Mouse (Mus musculus): ENCODE measurements at regions not wholly inside any gene's neighbourhood (a gene's known extent, or its start where the extent isn't known, plus 50 kb on each side); places are given as distances from the start of the nearest gene placed in this dataset.

DNA sequence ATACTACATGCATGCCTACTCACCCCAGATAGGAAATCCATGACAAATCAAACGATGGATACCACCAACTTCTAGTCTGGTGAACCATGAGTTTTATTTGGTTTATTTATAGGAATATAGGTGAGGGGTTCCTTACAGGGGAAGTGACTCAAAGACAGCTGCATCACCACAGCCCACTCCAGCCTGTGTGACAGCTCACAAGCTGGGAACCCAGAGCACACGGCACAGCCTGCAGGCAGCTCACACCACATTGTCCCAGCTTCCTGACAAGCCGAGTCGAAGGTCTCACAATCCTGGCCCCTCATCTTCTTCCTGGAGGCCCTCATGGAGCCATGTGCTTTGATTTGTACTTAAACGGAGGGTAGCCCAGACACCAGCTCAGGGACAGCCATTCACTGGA lies 214.7 kb downstream of the Cog6 start:
- DNase-seq (ENCODE audit: low spot score): no peak

DNA sequence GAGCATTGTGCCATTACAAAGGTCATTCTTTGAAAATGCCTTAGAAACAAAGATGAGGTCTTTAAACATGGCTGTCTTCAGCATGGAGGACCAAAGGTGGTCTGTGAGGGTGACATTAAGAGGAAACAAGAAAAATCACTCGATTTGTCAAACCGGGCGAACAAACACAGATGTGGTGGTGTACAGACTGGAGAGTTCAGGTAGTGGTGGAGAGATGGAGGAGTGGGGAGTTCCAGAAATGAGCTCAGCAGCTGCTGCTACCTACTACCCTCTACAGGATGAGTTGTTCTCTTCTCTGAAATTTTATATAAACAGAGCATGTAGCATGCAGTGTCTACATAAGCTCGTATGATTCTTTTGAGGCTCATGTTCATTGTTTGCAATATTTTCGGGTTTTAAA lies 215.6 kb downstream of the Cog6 start:
- no peak for DNase-seq (ENCODE audit: low spot score)

DNA sequence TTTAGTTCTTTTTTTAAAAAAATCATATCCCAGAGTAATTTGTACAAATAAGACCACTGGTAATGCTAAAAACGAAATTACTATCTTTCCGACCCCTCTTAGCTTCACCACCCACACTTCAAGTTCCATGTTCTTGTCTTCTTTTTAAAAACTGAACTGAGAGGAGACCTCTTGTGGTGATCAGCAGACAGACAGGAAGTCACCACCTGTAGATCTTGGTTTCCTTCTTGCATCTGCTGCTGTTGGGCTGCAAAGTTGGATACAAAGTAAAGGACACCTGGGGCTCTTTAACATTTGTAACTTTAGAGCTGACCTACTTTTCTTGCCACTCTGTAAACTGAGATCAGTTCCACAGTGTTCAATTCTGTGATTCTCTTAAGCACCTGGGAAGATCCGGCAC lies 216.4 kb downstream of the Cog6 start:
- no peak for DNase-seq (ENCODE audit: low spot score)

DNA sequence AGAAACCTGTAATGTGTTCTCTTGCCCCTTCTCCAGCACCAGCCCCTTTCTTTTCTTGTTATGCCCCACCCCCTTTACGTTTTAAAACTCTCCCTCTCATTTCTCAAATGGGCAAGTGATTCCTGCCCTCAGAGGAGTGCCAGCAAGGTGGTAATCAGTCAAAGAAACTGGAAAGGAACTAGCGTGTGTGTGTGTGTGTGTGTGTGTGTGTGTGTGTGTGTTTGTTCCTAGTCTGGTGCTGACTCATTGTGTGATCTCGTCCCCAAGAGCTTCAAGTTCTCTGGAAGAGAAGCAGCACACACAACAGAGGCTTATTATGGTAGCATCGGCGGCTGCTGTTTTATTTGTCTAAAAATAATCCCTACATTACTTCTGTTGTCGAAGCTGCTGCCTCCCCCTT lies 219.2 kb downstream of the Cog6 start:
- peak; percentile 21 for DNase-seq (ENCODE audit: low spot score)

DNA sequence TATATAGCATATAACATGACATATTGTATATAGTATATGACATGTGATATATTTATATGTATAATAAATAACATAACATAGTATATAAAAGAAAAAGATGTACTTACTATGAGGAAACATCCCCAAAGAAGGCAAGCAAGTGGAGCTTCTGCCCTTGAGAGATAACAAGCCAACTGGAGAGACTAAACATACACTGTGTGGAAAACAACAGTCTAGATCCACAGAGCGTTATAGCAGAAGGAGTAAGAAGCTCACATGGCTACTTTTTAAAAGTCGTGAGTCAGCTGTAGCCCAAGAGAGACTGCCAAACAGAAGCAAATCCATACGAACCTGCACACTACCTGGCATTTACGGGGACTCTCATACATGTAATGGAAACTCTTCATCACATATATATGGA lies 219.9 kb downstream of the Cog6 start:
- DNase-seq (ENCODE audit: low spot score): no peak

DNA sequence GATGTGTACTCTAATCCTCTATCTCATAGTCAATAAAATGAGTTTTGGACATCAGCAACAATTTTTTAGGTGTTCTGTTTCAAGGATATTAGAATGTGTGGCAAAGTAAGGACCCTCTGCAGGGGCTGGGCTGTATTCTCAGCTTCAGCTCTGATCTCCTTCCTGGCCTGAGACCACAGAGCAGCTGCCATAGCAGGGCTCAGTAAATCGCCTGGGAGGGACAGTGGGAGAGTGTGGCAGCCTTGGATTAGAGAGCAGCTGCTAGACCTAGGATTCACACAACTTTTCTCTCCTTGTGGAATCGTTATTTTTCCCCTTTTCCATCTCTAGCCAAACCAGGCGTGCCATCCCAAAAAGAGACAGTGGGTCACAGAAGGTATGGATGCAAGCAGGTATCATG lies 222.8 kb downstream of the Cog6 start:
- no peak for DNase-seq (ENCODE audit: low spot score)

DNA sequence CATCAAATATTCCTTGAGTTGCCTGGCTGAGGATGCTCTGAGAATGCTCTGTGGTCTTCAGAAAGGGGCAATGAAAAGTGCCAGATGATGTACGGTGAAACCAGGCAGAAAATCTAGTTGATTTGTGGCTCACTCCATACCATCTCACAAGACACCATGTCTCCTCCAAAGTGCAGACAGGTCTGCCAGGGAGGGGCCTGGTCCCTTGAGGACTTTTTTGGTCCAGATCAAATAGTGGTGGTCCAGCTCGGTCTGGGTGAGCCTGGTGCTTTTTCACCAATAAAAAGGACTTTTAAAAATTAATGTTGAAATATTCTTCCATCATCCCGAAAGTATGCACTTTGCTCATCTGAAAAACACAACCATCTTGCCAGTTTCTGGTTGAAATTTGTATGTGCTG lies 224.2 kb downstream of the Cog6 start:
- no peak for DNase-seq (ENCODE audit: low spot score)

DNA sequence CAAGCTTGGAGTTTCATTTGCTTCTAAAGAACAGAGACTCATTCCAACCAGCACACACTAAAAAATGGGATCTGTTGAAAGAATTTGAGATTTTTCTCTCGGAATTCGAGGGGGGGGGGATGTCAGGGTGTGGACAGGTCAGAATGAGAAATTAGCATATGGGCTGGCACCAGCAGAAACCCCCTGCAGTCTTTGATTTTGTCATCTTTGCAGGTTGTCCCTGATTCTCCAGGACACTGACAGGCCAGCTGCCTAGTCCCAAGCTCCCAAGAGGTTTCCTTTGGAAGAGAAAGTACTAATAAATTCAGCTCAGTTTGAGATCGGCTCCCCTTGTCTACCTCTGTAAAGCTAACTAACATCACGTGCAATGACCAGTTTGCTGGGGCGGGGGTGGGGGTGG lies 224.9 kb downstream of the Cog6 start:
- DNase-seq (ENCODE audit: low spot score): no peak

DNA sequence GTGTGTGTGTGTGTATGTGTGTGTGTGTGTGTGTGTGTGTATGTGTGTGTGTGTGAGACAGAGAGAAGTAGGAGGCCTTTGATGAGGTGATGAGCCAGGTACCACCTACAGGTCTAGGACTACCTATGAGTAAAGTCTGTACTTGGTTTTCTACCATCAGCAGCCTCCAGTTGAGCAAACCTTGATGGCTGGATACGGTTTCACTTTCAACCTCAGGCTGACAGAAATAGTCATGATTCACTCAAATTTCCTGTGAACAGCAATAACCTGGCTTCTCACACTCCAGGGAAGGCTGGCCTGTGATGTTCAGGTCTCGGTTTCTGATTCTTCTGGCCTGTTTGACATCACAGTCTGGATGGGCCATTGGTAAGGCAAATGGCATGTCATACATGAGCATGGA lies 226.1 kb downstream of the Cog6 start:
- DNase-seq (ENCODE audit: low spot score): no peak

DNA sequence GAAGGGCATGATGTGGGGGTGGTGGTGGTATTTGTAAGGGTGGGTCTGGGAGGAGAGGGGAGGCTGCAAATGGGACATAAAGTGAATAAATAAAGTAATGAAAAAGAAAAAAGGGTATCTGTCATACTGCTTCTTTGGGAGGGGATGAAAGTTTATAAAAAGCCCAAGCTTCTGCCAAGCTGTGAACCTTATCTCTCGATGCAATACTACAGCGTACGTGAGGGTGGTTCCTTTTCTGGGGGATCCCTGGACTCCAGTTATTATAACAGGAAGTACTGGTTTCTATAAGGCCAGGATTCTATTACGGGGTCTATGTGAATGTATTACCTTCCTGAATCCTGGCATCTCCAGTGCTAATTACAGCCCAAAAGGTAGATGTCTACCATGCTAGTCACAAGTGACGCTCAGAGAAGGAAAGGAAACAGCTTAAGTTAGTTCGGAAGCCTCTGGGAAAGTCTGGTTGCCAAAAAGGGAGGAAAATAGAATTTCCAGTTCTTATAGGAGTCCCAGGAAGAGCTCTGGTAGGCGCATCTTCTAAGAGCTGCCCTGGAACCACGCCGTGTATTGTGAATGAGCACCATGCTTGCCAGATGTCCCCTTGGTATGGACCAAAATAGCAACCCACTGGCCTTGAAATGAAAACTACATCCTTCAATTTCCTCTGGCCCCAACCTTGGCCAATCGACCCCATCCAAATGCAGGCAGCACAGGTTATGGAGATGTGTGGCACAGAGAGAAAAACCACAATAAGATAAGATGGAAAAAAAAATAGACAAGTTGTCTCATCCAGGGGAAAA lies 228.9 kb downstream of the Cog6 start:
- no peak for DNase-seq (ENCODE audit: low spot score)

DNA sequence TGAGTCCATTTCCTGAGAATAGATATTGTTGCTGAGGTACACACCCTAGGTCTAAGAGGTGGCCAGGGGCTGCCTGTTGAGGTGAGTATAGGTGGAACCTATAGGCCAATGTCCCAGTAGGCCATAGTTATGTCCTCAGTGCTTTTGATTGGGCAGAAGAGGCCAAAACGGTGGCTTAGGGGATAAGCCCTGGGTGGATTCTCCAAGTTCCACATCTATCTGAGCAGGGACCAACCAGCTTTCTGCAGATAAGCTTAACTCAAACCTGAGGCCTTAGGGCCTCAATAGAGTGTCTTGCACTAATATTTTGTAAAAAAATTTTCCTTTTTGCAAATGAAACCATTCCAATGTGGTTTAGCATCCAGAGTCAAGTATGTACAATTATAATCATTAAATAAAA lies 231.4 kb downstream of the Cog6 start:
- DNase-seq (ENCODE audit: low spot score): no peak

DNA sequence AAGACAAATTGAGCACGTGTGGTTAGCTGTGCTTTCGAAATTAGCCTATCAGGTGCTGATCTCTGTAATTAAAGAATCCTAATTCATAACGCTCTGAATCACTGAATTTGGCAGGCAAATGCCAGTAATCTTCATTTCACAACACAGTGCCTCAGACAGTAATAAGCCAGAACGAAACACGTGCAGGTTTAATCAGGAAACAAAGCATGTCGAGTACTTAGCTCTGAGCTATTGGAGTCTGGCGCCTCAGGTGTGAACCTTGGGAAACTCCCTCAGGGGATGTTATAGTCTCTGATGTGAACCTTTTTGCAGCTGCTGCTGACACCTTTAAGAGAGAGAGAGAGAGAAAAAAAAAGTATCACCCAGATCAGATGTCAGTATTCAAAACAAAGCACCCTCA lies 232.6 kb downstream of the Cog6 start:
- no peak for DNase-seq (ENCODE audit: low spot score)

DNA sequence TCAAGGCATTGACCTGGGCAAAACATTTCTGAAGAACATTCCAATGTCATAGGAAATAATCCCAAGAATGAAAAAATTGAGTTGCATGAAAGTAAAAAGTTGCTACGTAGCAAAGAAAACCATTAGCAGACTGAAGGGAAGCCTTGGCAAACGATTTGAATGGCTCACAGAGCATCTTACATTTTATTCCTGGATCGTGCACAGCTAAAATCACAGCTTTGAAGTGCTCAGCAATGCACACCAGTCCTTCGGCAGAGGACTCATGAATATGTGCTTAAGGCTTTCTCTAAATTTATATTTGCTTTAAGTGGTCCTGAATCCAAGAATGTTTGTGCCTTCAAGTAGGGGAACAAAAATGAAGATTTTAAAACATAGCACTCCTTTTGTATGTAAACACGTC lies 234.5 kb downstream of the Cog6 start:
- no peak for DNase-seq (ENCODE audit: low spot score)

DNA sequence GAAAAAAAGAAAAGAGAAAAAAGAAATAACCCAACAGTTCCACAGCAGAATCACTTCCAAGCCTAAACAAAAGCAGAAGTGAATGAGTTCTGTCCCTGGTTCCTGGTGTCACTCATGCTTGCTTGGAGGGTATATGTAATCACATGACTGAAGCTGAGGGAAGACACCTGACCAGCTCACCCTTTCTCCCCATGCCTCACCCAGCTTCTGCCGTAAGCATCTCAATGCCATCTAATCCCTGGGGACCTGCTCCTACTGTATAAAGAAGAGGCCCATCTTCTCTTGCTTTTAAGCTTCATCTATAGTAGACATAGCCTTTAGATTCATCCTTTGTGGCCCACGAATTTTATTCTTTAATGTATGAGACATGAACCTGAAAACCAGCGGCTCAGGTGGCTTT lies 235.5 kb downstream of the Cog6 start:
- no peak for DNase-seq (ENCODE audit: low spot score)

DNA sequence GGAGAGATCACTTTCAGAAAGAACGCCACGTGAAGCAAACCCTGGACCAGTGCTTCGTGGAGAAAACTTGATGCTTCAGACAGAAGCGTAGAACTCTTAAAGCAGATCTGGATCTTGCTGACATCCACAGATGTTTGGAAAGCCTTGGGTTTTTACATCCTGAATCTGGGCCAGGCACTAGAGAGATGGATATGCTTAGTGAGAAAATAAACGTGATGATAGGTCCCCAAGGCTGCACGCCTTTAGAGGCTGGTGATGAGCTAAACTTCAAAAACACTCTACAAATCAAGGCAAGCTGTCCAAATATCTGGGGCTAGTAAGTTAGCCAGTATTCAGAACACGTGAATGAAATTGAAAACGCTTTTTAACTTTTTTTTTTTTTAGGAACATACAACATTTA lies 236.7 kb downstream of the Cog6 start:
- DNase-seq (ENCODE audit: low spot score): no peak

DNA sequence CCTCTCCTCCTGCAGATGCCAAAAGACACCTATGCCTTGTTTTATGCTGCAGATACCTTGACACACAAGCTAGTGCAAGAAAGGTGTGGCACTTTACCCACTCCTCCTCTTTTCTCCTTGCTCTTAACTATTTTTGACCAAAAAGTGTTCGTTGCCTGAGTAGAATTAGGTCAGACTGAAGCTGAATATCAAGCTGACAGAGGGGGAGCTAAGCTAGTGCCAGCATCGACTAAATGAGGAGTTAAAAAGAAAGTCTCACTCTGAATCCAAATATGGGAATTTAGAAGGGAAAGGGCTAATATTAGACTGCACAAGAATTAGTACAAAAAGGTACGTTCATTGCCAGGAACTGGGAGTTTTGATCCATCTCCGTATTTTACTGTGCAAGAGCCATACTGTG lies 241.2 kb downstream of the Cog6 start:
- DNase-seq (ENCODE audit: low spot score): no peak

DNA sequence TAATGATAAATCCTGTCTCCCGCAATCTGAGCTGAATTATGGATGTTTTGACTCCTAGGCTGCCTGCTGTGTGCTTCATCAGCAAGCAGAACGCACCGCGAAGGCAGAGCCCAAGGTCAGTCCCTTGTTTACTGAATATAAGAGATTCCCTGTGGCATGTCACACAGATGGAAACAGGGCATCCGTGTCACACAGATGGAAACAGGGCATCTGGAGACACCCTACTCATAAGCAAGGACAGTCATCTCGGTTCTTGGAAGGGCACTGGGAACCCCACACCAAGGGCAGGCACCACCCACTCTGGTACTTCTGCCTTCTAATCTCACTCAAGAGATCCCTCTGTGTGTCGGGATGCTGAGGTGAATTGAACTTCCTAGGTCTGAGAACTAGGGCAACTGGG lies 241.9 kb downstream of the Cog6 start:
- no peak for DNase-seq (ENCODE audit: low spot score)

DNA sequence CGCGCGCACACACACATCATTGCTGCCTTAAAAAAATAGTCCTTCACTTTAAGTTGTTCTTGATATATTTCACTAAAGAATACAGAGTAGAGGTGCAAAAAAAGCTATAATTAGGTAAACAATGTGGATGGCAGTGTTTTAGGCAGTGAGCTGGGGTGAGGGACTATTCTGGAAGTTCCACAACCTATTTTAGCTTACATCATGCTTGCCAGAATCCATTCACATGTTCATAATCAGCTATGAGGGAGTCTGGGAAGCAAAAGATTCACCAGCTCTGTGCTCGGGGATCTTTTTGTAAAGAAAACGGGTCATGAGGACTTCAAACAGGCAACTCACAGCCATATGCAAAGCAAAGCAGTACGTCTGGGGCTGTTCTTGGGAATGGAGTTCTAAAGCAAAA lies 242.3 kb downstream of the Cog6 start:
- no peak for DNase-seq (ENCODE audit: low spot score)

DNA sequence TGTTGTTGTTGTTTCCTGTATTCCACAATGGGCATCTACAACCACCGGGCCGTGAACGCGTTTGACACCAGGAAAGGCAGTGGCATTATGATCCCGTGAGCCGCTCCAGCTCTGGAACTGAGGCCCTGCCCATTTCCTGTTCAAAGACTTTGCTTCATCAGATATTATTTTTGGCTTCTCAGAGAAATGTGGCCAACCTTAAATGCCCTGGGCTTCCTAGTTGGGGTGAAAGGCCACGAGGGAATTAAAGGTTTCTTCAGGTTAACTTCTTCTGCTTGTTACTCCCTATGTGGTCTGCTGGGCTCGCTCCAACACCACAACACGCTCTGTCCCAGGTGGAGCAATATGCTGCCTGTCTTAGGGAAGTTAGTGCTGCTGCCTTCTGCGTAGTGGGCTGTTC lies 249.8 kb downstream of the Cog6 start:
- no peak for DNase-seq (ENCODE audit: low spot score)

DNA sequence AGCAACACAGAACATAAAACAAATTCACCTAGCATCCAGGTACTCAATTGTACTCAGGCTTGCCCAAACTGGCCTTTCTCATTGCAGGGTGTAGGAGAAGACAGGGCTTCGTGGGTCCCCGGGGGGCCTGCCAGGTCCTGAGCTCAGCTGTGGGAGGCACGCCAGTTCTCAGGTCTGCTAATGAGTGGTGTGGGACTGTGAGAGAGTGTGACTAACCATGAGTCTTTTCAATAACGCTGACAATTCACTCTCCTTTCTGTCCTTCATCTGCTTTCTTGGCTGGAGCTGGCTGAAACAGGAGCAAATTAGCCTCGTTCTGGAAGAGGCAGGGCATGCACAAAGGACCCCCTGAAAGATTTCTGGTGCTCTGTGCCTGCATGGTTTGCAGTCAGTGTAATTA lies 250.2 kb downstream of the Cog6 start:
- peak; percentile 39 for DNase-seq (ENCODE audit: low spot score)

DNA sequence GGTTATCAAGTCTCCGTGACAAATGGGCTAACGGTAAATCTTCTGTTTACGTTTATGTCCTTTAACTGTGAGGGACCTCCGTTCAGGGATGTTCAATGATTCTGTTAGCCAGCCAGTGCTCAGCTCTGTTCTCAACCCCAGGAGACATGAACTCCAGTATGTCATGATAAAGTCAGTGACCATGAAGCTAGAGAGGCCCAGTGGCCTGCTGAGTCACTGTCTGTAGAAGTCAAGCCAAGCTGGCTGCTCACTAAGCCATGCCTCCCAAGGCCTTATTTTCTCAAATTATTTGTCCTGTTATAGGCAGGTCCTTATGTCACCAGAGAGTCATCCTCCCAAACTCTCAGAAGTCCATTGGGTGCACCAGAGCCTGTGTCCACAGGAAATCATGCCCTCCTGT lies 252.9 kb downstream of the Cog6 start:
- no peak for DNase-seq (ENCODE audit: low spot score)

DNA sequence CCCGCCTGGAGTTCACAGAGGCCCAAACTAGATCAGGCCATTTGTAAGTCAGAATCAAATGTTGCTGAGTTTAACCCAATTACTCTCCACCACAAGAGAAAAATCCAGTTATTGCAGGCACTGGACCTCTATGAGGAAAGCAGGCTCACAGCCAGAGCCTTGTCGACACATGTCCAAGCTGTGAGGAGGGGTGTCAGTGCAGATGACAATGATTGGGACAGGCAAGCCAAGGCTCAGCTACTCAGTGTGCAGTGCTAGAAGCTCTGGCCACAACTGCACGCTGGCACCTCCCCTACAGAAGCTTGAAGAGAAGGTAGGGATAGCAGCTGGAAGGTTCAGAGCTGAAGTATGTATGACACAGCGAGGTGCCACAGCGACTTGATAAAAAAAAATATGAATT lies 253.4 kb downstream of the Cog6 start:
- no peak for DNase-seq (ENCODE audit: low spot score)

DNA sequence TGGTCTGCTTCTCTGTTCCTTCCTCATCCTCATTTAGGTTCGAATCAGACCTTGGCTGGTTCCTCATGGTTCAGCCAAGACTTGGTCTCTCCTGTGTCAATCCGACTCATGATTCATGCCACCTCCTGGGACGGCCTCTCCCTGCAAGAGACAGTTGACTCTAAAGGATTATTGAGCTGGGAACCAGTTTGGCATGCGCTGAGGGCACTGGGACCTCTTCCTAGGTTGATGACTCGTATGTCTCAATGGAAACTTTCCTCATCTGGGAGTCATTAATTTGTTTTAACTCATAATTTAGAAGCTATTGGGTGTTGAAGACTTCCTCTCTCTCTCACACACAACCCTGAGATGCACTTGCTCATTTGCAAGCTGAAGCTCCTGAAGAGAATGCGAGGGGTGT lies 254.5 kb downstream of the Cog6 start:
- no peak for DNase-seq (ENCODE audit: low spot score)

DNA sequence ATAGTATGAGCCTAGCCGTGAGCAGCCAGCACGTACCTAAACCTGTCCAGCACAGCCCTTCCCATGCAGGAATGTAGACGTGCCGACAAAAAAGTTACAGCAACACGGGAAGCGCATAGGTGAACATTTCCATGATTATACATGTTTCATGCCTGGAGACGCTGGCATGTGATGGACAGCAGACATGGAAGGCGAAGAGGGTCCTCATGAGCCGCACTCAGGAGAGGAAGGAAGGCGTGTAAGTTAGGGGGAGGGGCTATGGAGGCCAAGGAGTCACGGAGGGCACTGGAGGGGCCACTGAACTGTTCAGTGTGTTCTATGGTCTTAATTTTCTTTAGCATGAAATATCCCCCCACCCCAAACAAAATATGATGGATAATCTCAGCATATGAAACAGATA lies 257.2 kb downstream of the Cog6 start:
- DNase-seq (ENCODE audit: low spot score): no peak

DNA sequence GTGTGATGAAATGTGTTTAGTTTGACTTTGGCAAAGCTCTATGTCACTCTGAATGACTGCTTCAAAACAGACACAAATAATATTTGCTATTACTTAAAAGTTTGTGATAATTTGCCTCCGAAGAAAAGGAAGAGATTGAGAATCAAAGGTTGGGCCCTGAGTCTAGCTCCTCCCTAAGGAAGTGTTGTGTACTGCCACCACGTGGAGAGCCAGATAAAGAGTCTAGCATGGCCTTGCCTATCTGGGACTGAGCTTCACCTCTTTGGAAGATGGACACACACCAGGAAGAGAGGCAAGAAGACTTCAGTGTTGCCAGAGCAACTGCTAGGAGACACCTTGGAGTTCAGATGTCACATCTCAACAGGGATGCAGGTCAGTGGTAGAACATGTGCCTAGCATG lies 258.5 kb downstream of the Cog6 start:
- DNase-seq (ENCODE audit: low spot score): peak; percentile 60

Data from layer of hippocampus, adult 11-12 months (tissue).